Mouse (Mus musculus): Measurements from ENCODE around the gene Acox2. TPM values are rescaled to one million over a fixed set of nuclear protein-coding genes. Genes with fewer than 3 reads are reported as not detected.

The Acox2 gene
- polyA plus RNA-seq, 1 experiment from 2014 or later = not detected

DNA sequence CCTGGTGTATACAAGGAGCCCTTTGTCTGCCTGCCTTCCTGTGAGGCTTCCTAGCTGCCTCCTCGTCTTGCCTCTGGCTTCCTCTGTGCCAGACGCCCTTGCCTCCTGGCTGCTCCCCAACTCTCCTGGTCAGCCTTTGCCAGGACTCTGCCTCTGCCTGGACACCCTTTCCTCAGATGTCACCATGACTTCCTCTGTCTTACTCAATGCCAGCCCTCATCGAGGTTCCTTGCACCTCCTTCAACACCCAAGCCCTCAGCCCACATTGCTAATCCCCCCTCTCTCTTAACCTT, 872 bp downstream of the Acox2 start:
- no peaks in the 10 kb centered on the region for H3K36me3 ChIP-seq (ENCODE audit: inconsistent target)
- H3K79me2 ChIP-seq (ENCODE audit: inconsistent target) = no peaks in the 10 kb centered on the region
- H3K4me3 ChIP-seq (ENCODE audit: inconsistent target) = no peak overlapping the region
- WGBS (ENCODE audit: missing documents) = 36% methylated on average over 3 of the region's 3 CpGs
- H3K27ac ChIP-seq = no peak overlapping the region

DNA sequence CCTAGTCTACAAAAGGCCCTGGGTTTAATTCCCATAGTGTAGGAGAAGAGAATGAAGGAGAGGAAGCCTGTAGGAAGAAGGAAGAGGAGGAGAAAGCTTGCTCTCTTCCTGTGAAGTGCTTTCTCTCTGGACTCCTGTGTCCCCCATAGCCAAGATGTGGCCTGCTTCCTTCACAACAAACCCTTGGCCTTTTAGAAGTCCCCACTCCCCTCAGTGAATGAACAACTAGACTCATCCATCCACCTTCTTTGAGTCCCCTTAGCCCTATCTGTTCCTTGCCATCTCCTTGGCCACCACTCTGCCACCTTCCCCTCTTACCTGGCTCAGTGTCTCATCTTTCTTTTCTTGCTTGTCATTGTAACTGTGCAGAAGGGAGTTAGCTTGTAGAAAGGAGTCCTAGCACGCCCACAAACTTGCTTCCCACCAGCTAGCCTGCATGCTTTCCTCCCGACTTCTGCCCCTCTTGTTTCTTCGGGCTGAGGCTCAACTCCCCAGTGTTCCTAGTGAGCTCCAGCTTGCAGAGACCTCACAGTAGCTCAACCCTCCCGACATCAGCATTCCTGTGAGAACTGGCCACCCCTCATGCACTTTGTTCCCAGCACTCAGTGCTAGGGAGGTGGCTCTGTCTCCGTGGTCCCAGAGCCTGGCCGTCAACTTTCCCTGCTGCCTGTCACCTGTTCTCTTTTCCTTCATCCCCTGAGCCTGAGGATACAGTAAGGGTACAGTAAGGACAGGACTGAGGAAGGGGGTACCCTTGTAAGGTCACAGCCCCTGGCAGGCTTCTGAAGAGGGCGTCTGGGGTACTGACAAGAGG, 1.4 kb downstream of the Acox2 start:
- Histone ChIP-seq H3K36me3 (ENCODE audit: inconsistent target) (no peaks in the 10 kb centered on the region), H3K79me2 (ENCODE audit: inconsistent target) (no peaks in the 10 kb centered on the region), H3K4me3 (ENCODE audit: inconsistent target) (no peak overlapping the region), H3K27ac (no peak overlapping the region)
- 82% methylated on average over 7 of the region's 7 CpGs for WGBS (ENCODE audit: missing documents)

GRCm38 (mm10) chr14:8256881-8257280, 2.3 kb downstream of the Acox2 start:
- H3K36me3 ChIP-seq (ENCODE audit: inconsistent target) = no peaks in the 10 kb centered on the region
- 93% methylated on average over 5 of the region's 5 CpGs for WGBS (ENCODE audit: missing documents)
- no peak overlapping the region for H3K4me3 ChIP-seq (ENCODE audit: inconsistent target)
- no peak overlapping the region for H3K27ac ChIP-seq
- no peaks in the 10 kb centered on the region for H3K79me2 ChIP-seq (ENCODE audit: inconsistent target)

DNA sequence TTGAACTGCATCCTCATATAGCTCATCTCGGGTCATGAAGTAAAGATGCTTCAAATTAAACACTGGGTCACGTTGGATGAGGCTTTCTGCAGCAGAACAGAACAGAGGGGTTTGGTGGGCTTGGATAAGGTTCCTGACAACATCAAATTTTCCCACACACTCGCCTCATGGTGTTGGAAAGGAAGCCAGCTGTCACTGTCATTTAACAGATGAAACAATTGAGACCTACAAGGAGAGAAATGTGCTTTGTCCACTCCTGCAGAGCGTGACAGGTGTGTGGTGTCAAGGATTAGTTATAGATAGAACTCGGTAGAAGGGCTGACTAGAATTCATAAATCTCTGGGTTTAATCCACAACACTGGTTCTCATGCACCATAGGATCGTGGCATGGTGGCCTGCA, 3.1 kb downstream of the Acox2 start:
- WGBS (ENCODE audit: missing documents) = 82% methylated on average over 6 of the region's 6 CpGs
- Histone ChIP-seq H3K79me2 (ENCODE audit: inconsistent target) (no peaks in the 10 kb centered on the region), H3K27ac (no peak overlapping the region), H3K36me3 (ENCODE audit: inconsistent target) (no peaks in the 10 kb centered on the region), H3K4me3 (ENCODE audit: inconsistent target) (no peak overlapping the region)

DNA sequence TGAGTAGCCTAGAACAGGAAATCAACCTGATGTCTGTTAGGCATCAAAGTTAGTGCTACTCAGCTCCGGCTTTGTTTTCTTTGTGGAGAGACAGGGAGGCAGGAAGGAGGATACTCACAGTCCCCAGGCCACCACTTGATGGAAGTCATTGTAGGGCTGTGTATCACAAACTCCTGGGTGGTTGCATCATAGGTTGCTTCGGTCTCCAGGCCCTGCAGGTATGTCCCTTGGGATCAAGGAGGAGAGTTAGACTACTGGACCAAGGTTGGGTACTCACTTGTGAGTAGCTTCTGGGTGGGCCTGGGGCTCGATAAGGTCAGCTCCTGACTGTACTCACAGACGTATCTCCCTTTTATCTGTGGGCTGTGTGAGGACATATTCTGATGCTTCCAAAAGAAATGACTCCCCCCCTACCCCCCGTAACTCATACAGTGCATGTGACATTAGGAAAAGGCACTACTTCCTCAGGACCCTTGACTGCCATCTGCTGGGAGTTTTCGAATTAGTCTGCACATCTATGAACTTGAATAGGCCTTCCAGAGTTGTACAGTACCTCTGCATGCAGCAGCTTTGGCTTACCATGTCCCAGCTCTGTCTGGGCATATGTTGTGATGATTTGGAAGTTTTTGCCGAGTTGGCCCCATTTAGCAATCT, 4.0 kb downstream of the Acox2 start:
- Histone ChIP-seq H3K27ac (no peak overlapping the region), H3K4me3 (ENCODE audit: inconsistent target) (no peak overlapping the region), H3K79me2 (ENCODE audit: inconsistent target) (no peaks in the 10 kb centered on the region), H3K36me3 (ENCODE audit: inconsistent target) (no peaks in the 10 kb centered on the region)
- 51% methylated on average over 7 of the region's 7 CpGs for WGBS (ENCODE audit: missing documents)

GRCm38 (mm10) chr14:8251330-8251885, 7.7 kb downstream of the Acox2 start:
- H3K4me3 ChIP-seq (ENCODE audit: inconsistent target) = no peak overlapping the region
- no peaks in the 10 kb centered on the region for H3K79me2 ChIP-seq (ENCODE audit: inconsistent target)
- 94% methylated on average over 8 of the region's 8 CpGs for WGBS (ENCODE audit: missing documents)
- H3K36me3 ChIP-seq (ENCODE audit: inconsistent target) = no peaks in the 10 kb centered on the region
- no peak overlapping the region for H3K27ac ChIP-seq

DNA sequence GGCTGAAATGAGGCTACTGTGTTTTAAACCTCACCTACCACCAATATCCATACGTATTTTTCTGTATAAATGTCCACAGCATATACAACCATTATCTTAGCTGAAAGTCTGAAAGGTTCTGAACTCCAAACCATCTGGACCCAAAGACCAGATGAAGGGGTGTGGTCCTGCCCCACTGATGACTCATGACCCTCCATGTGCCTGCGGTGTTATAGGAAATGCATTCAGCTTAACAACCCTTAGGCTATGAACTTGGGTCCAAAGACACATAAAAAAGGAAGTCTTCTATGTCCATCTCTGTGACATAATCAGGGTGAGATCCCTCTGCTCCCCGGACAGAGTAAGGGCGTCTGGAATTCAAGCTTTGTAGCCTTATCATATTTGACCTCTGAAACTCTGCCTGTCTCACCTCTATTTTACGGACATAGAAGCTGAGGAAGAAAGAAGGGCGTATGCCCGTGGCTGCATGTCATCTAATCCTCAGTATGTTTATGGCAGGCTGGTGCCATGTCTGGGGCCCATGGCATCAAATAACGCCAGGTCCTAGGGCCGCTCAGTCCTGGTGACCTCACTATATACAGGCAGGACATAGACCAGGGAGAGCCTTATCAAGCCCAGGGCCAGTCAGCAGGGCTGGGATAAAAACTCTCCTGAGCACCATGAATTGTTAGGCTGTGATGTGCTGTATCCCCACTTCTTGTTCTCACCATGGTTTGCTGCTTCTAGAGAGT, 8.8 kb downstream of the Acox2 start:
- Histone ChIP-seq H3K4me3 (ENCODE audit: inconsistent target) (no peak overlapping the region), H3K27ac (no peak overlapping the region), H3K79me2 (ENCODE audit: inconsistent target) (no peaks in the 10 kb centered on the region), H3K36me3 (ENCODE audit: inconsistent target) (no peaks in the 10 kb centered on the region)
- 80% methylated on average over 9 of the region's 9 CpGs for WGBS (ENCODE audit: missing documents)

DNA sequence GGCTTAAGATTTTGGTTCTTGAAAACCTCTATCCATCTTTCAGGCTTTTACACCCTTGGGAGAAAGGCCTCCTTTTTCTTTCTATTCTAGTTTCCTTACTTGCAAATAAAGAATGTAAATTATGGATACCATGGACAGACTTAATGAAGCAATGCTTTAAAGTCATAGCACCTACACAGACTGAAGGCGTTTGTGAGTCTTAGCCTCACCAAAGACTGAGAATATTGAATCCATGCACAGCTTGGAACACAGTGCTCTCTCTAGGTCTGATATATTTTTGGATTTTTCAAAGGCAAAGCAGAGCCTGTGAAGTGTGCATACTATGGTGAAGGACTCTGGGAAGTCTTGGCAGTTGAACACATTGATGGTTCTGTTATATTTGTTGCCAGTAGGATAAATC, 9.9 kb downstream of the Acox2 start:
- no peaks in the 10 kb centered on the region for H3K79me2 ChIP-seq (ENCODE audit: inconsistent target)
- 100% methylated on average over 1 of the region's 1 CpGs for WGBS (ENCODE audit: missing documents)
- H3K36me3 ChIP-seq (ENCODE audit: inconsistent target) = no peaks in the 10 kb centered on the region
- H3K4me3 ChIP-seq (ENCODE audit: inconsistent target) = no peak overlapping the region
- H3K27ac ChIP-seq = no peak overlapping the region

- H3K27ac ChIP-seq = no peak overlapping the region
- 96% methylated on average over 8 of the region's 8 CpGs for WGBS (ENCODE audit: missing documents)
- H3K79me2 ChIP-seq (ENCODE audit: inconsistent target) = no peaks in the 10 kb centered on the region
- H3K36me3 ChIP-seq (ENCODE audit: inconsistent target) = no peaks in the 10 kb centered on the region
- H3K4me3 ChIP-seq (ENCODE audit: inconsistent target) = no peak overlapping the region
Observed at GRCm38 (mm10) chr14:8246878-8247277, 12.3 kb downstream of the Acox2 start.

DNA sequence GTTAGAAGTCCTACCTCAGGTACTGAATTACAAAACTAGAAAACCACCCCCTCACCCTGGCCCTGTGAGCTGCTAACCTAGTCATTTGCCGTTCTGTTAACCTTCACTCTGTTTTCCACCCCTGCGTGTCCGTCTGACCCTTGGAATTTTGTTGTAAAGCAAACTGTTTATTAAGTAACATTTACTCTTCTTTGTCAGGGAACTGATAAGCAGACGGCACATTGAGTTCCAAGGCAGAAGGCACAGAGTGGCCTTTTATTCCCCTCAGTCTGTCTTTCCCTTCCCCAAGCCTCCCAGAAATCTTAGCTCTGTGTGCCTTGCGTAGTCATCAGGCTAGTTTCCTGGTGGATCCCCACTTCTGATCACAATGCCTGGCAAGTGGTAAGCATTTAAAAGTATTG, 14.9 kb downstream of the Acox2 start:
- Histone ChIP-seq H3K79me2 (ENCODE audit: inconsistent target) (no peaks in the 10 kb centered on the region), H3K27ac (no peak overlapping the region), H3K4me3 (ENCODE audit: inconsistent target) (no peak overlapping the region), H3K36me3 (ENCODE audit: inconsistent target) (no peaks in the 10 kb centered on the region)
- WGBS (ENCODE audit: missing documents) = 93% methylated on average over 5 of the region's 5 CpGs

DNA sequence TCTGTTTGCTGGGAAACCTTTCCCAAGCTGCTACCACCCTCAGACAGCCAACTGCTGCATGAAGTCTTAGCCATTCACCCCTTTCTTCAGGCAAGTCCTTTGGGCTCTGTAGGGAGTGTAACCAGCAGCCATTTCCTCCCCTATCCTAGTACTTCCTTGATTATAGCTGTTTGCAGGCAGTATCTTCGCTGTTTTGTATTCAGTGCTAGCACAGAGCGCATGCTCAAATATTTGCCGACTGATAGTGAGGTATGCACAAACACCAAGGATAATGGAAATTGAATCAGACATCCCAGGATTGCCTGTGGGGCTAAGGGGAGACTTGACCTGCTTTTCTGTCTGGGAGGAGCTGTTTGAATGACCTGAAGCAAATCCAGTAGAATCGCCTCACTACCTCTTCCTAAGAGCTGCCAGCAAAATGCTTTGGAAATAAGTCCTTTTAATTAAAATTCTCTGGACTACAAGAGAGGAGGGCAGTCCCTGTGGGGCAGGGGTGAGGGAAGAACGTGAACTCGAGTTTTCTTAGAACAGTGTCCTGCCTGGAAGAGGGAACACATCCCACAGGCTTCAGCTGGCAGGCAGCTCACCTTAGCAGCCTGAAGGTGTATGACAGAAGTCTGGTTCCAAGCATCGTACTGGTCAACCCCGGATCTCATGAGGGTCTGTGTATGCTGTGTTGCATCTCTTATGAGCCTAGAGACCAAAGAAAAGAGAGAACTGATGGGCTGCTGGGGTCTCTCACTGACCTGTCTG, 15.8 kb downstream of the Acox2 start:
- no peak overlapping the region for H3K4me3 ChIP-seq (ENCODE audit: inconsistent target)
- H3K36me3 ChIP-seq (ENCODE audit: inconsistent target) = no peaks in the 10 kb centered on the region
- H3K79me2 ChIP-seq (ENCODE audit: inconsistent target) = no peaks in the 10 kb centered on the region
- WGBS (ENCODE audit: missing documents) = 92% methylated on average over 8 of the region's 8 CpGs
- no peak overlapping the region for H3K27ac ChIP-seq

GRCm38 (mm10) chr14:8242388-8242920, 16.7 kb downstream of the Acox2 start:
- H3K36me3 ChIP-seq (ENCODE audit: inconsistent target) = no peaks in the 10 kb centered on the region
- 75% methylated on average over 5 of the region's 5 CpGs for WGBS (ENCODE audit: missing documents)
- no peaks in the 10 kb centered on the region for H3K79me2 ChIP-seq (ENCODE audit: inconsistent target)
- H3K27ac ChIP-seq = no peak overlapping the region
- no peak overlapping the region for H3K4me3 ChIP-seq (ENCODE audit: inconsistent target)

- no peak overlapping the region for H3K4me3 ChIP-seq (ENCODE audit: inconsistent target)
- no peak overlapping the region for H3K27ac ChIP-seq
- no peaks in the 10 kb centered on the region for H3K79me2 ChIP-seq (ENCODE audit: inconsistent target)
- no peaks in the 10 kb centered on the region for H3K36me3 ChIP-seq (ENCODE audit: inconsistent target)
Observed at GRCm38 (mm10) chr14:8241816-8242215, 17.3 kb downstream of the Acox2 start.

DNA sequence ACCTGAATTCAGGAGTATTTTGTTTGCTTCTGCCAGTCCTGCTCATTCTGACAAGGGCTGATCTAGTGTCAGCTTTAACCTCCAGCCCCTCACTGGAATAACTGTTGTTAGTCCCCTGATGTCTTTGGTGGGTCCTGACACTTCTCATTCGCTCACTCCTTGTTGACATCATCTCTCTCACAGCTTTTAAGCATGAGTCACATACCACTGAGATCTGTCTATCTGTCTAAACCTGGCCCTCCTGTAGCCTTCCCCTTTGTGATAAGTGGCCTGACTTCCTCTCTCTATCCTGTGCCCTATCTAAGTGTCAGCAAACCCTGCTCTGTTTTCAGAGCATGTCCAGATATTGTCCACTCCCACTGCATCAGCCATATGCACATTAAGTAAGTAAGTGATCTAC, 25.9 kb downstream of the Acox2 start:
- 73% methylated on average over 1 of the region's 1 CpGs for whole genome bisulfite sequencing (ENCODE audit: missing documents)
- Histone ChIP-seq H3K4me3 (ENCODE audit: inconsistent target) (no peak overlapping the region), H3K79me2 (ENCODE audit: inconsistent target) (no peaks in the 10 kb centered on the region), H3K27ac (no peak overlapping the region), H3K36me3 (ENCODE audit: inconsistent target) (no peaks in the 10 kb centered on the region)

Measured in macrophage (primary cell).